Mouse (Mus musculus) bone marrow, adult 2 months (tissue): ENCODE measurements around the gene Spag8.

Experiments used
- CTCF ChIP-seq: fragments of 200-500 bp; IDR thresholded peaks from 2 replicates; pipeline ENCODE4 v1.5.1; 2011; ENCODE audit warnings: low read length, control low read depth; ENCODE audit not compliant: control insufficient read depth, insufficient read depth
- POLR2A ChIP-seq: fragments of 200-500 bp; IDR thresholded peaks from 2 replicates; pipeline ENCODE4 v1.6.1; 2011; ENCODE audit warnings: low read depth, mild to moderate bottlenecking, control low read depth, low read length, borderline replicate concordance; ENCODE audit not compliant: control insufficient read depth

GRCm38 (mm10) chr4:43657146-43657545 lies 3.8 kb upstream of the Spag8 start:
- TF ChIP-seq CTCF: no peak
- no peak for TF ChIP-seq POLR2A
